In the genomic region with DNA sequence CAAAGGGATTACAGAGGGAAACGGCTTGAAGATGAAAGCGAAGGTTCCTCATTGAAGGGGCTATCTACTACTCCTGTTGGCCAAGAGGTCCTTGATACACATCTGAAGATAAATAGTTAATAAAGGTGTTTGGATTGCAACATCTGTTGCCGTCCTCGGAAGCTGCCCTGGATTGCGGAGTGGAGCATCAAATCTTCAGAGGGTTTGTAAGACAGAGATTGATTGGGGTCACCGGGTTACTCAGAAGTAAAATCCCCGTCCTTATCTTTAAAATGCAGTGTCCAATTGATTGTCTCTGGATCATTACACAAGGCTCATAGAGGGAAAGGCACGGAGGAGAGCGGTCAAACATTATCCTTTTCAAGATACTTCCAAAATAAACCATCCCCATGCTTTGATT, we compare ENCODE assay signal across 13 mouse cellular contexts.
"Had no signal": no experiment of that assay in that cellular context is flagged by ENCODE, and none has a peak within 500 bp of the region (broad histone marks: within the 10 kb centered on the region; RNA-seq: fewer than 3 reads in every experiment).

No protein-coding gene starts in this region.

- DNase-seq: lung, adult 18-20 months; lung, embryonic 14.5 days; lung, postnatal 10 days; lung, postnatal 4 days; right cerebral cortex, postnatal 14 days; thymus, adult 2 months; thymus, postnatal 25 days; thymus, postnatal 4 days had no signal

- ATAC-seq: midbrain, embryonic 15.5 days had no signal

- H3K9ac ChIP-seq: lung, embryonic 14.5 days; midbrain, embryonic 12.5 days; midbrain, embryonic 15.5 days; neural tube, embryonic 12.5 days; stomach, embryonic 15.5 days had no signal

- H3K27me3 ChIP-seq: stomach, embryonic 15.5 days had no signal

- H3K27ac ChIP-seq: midbrain, embryonic 12.5 days; midbrain, embryonic 15.5 days; neural tube, embryonic 12.5 days; stomach, embryonic 15.5 days; stomach, postnatal 0 days had no signal

- H3K4me1 ChIP-seq: midbrain, embryonic 15.5 days; neural tube, embryonic 12.5 days; stomach, embryonic 15.5 days had no signal

- H3K4me2 ChIP-seq: lung, embryonic 14.5 days; midbrain, embryonic 12.5 days; midbrain, embryonic 15.5 days; neural tube, embryonic 12.5 days; stomach, embryonic 15.5 days had no signal

- H3K4me3 ChIP-seq: midbrain, embryonic 12.5 days; midbrain, embryonic 15.5 days; neural tube, embryonic 12.5 days; stomach, embryonic 15.5 days had no signal

- H3K36me3 ChIP-seq: midbrain, embryonic 12.5 days; midbrain, embryonic 15.5 days; neural tube, embryonic 12.5 days; stomach, embryonic 15.5 days had no signal

- H3K9me3 ChIP-seq: midbrain, embryonic 12.5 days; midbrain, embryonic 15.5 days; neural tube, embryonic 12.5 days; stomach, embryonic 15.5 days had no signal
